Mouse (Mus musculus) right cerebral cortex, adult 2 months (tissue): ENCODE data around the gene Amigo2.

Experiments used
- DNase-seq, 2 experiments: peaks; one replicate each; pipeline ENCODE4 v3.0.0; 2021 to 2022; ENCODE audit warnings: low spot score in 2 of 2

Amigo2 gene

DNA sequence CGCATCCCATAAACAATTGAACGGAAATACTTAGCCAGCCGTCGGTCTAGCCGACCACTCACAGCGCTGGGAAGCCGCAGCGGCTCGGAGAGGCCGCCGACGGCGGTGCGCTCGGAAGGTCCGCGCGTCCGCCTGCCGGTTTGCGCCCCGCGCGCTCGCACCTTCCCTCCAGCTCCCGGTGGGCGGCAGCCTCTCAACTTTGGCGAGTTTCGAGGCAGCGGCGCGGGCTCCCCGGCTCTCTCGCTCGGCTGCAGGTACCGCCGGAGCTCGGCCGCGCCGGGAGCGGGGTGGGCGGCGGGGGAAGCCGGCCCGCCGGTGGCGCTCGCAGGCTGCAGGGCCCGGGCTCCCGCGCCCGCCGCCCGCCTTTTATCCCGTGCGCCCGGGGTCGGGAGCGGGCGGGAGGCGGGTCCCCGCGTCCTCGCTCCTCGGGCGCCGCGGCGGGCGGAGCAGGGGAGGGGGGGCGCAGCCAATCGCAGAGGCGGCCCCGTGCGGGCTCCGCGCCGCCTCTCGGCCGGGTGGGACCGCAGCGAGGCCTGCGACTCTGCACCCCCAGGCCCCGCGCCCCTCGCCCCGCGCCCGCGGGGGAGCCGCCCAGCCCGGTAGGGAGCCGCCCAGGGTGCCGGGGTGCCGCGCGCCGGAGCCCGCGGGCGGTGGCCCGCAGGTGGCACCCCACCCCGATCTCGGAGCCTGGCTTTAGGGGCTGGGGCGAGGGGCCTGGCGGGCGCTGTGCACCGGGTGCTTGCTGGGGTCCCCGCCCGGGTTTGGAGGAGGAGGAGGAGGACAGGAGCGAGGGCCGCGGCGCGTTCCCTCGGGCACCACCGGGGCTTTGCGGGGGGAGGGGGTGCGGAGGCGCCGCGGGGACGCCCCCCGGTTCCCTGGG is at the start of gene Amigo2, which contains the start of gene Pced1b:
Amigo2 (minus strand) TSS at position 377 of the 880 bp plus-strand sequence.
Pced1b (plus strand) TSS at position 197 of the 880 bp plus-strand sequence.
- peak; percentile 35 to 36 for DNase-seq

DNA sequence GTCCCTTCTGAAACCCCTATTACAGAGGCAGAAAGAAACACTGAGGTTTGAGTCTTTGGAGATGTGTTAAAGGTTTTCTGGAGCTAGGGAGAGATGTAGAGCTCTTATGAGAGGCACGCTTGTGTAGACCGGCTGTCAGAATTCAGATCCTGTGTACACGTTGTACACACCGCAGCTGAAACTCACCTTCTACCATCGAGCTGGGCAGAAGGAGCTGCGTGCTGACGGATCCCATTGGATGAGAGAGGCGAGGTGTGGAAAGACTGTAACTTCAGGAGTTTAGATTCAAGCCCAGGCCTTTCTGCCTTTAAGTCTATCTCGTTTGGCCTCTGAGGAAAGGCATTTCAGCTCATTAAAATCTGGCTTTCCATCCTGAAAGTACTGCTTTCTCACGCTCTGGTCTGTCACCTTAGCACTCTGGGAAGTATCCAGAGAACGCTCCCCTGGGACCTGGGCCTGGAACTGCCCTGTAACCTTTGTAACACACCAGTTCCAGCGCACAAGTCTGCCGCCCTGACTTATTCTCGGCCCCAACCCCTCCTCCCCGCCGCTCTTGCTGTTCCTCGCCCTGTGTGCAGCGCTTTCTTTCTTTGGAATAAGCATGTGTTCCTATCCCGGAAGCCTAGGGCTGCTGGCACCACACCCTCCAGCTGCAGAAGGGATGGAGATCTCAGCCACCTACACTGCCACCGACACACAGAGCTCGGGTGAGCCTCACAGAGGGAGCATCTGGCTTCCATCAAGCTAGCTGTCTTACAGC is 44.4 kb upstream of the Amigo2 start:
- DNase-seq: peak; percentile 45 to 59

- DNase-seq: no peak
Measured at GRCm38 (mm10) chr15:97290351-97290750, 43.3 kb upstream of the Amigo2 start.

- no peak for DNase-seq
Measured at GRCm38 (mm10) chr15:97289176-97289575, 42.1 kb upstream of the Amigo2 start.

GRCm38 (mm10) chr15:97288690-97289089 is 41.6 kb upstream of the Amigo2 start:
- DNase-seq: peak; percentile 14 to 31

GRCm38 (mm10) chr15:97287436-97288143 is 40.5 kb upstream of the Amigo2 start:
- DNase-seq: no peak

GRCm38 (mm10) chr15:97286731-97287130 is 39.6 kb upstream of the Amigo2 start:
- DNase-seq: no peak

- no peak for DNase-seq
Measured at GRCm38 (mm10) chr15:97285665-97286212, 38.7 kb upstream of the Amigo2 start.

GRCm38 (mm10) chr15:97284201-97284600 is 37.1 kb upstream of the Amigo2 start:
- no peak for DNase-seq

DNA sequence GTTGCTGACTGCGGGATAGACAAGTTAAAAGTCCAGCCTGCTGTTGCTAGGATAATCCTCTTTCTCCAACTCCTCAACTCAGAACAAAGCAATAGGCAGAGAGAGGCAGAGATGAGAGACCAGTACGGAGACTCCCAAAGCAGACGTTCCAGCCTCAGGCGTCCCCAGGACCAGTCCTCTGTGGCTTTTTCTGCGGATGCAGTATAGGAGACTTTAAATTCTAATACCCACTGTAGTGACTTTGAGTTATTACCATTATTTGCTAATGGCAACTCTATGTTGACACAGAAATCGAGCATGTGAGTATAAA is 35.4 kb upstream of the Amigo2 start:
- DNase-seq: no peak

DNA sequence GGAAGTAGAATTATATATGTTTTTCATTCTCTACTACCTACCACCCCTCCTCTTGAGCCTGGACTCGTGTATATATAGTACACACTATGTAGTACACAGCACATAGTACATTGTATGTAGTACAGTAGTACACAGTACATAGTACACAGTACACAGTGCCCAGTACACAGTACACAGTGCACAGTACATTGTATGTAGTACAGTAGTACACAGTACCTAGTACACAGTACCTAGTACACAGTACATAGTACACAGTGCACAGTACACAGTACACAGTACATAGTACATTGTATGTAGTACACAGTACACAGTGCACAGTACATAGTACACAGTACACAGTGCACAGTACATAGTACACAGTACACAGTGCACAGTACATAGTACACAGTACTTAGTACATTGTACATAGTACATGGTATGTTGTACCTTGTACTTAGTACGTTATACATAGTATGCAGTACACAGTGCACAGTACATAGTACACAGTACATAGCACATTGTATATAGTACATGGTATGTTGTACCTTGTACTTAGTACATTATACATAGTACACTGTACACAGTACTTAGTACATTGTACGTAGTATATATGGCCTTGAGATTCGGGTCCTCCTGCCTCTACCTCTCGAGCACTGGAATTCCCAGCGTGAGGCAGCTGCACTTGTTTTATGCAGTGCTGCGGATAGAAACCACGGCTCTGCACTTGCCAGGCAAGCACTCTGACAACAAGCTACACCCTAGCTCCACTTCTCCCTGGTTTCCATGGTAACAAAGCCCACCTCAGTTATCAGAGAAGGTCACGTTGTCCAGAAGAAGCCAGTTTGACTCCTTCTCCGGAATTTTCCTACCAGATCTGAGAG is 34.9 kb upstream of the Amigo2 start:
- DNase-seq: no peak

GRCm38 (mm10) chr15:97280776-97281175 is 33.7 kb upstream of the Amigo2 start:
- no peak for DNase-seq

DNA sequence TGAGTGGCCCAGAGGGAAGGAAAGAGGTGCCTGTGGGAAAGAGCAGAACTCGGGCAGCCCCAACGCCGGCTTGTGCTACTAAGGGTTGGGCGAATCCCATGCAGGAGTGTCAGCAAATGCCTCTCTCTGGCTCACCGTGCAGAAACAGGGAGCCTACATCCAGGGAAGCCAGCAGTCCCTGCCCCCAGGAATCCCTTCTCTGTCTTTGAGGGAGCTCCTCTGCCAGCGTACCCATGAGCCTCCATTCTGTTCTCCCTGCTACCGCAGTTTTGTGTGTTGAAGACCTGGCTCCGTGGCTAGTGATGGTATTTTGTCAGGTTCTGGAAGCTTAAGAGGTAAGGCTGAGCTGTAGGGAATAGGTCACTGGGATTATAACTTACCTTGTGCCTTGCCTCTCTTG is 33.0 kb upstream of the Amigo2 start:
- DNase-seq: no peak

DNA sequence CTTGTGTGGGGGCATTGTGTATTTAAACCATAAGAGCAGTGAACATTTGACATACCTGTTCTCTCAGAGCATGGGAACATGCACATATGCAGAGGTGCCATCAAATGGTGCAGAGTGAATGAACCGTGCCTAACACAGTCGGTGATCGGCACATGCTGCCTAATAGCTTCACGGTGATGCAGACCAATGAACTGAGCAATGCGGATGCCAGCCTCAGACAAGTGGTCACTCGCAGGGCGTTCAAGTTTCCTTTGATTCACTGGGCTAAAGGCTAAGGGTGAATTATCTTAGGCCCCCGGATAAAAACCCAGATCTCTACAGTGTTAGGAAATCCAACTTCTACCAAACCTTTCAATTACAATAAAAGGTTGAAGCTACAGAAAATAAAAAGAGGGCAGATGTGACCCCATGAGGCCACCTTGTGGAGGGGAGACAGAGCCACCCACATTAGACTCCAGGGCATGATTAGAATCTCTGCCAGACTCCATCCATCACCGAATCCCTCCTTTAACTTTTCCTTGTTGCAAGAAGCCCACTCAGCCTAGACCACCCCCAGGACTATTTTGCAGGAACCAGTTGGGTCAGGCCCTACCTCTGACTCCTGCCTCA is 31.4 kb upstream of the Amigo2 start:
- DNase-seq: no peak

DNA sequence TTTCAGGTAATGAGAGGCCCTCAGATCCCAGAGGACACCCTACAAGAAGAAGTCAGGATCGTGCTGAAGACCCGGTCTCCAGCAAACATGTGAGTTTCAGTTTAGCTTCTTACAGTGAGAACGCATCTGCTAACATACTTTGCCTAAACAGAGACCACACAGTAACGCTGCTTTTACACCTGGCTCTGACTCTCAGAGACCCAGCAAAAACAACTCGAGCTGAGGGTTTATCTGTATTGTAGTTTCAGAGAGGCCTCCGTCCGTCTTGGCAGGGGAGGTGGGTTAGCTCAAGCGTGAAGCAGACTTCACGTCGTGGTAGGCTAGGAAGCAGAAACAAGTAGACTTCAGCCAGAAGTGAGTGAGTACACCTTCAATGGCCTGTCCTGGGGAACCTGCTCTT is 30.2 kb upstream of the Amigo2 start:
- DNase-seq: no peak

DNA sequence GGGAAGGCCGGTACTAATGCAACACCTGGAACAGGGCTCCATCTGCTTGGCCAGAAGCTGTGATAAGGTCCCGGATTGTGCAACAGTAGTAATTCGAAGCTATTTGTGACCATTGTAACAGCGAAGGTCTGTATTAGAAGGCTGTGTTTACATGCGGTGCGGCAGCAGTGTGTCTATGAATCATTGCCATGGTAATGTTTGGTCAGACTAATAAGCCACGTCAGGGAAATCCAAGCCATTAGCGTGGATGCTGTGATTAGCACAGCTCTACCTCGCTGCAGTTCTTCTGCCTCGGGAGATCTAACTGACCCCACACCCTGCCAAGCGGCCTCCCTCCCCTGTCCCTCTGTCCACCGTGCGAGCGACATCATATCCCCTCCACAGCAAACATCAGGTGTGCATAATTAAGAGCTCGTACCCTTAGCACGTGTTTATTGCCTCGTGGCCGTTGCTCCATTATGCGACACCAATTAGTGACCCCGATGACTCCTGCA is 29.6 kb upstream of the Amigo2 start:
- no peak for DNase-seq

DNA sequence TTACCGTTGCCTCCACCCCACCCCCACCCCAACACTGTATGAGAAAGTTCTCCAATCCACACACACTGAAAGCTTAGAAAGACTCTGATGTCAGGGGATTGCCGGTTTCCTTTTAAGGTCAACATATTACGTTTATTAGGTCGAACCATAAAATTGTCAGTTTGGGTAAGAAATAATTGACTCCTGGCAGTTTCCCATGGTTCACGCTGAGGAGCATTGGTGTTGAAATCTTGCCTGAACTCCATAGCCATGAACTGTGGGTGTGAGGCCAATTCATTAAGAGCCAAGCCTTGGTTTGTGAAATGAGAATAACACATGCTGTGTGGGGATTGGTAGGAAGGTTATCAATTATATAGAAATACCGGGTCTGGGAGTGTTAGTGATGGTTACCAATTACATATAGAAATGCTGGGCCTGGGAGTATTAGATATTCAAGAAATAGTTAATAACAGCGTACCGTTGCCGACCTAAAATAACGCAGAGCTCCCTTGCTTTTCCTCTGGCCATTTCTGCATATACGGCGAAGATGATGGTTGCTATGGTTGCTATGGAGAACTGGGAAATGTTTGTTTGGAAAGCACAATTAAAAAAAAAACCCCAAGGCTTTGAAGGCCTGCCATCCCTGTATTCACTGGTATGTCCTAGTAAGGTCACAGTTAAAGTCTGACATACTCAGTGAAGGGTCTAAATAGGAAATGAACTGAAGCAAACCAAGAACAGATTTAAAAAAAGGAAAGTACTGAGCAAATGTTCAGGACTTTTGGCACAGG is 28.7 kb upstream of the Amigo2 start:
- DNase-seq: no peak

- no peak for DNase-seq
Measured at GRCm38 (mm10) chr15:97272831-97273230, 25.7 kb upstream of the Amigo2 start.

DNA sequence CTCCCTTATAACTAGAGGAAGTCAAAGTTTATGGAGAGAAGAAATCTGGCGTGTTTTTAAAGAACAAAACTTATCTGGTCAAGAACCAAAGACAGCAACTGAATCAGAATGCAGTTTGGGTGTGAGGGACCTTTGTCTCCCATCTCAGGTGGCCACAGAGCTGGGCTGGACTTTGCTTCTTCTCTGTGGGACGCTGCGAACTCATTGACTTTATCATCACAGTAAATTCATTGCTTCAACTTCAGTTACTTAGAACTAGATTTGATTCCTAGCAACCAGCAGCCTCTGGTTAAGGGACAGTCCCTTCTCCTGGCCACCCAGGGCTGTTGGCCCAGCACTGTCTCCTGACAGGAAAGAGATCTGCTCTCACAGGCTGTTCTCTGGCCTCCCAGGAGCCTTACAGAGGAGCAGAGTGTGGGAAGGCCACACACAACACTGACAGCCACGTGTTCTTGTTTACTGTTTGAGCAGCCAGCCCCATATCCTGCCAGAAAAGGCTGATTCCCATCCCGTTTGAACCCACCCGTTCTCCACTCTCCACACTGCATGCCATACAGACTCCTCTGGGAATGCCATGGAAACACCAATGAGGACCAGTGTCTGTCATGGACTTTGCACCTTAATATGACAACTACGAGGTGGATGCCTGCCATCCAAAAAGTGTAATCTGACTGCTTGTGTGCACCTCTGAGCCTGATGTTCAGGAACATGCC is 25.1 kb upstream of the Amigo2 start:
- no peak for DNase-seq
